Mouse (Mus musculus): ENCODE measurements around the gene Esrrg.

DNA sequence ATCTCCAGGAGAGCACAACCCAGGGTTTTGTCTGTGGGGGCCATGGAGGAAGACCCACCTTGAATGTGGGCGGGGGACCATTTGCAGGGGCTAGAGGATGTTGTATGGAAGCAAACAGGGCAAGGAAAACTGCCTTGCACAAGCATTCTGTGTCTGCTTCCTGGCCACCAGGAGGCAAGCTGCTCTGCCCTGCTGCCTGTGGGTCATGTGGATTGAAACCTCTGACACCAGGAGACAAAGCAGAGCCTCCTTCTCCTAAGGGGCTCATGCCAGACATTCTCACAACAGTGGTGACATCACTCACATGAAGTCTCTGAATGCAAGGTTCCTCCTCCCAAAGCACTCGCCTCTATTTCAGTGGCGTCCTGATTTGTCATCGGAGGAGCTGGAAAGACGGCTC, 234.1 kb downstream of the Esrrg start:
- TF ChIP-seq CTCF (IDR thresholded peaks at IDR 0.05; ENCODE audit: low read depth, low read length): no peak
- no peak for TF ChIP-seq POLR2AphosphoS5 (IDR thresholded peaks at IDR 0.05; ENCODE audit: insufficient replicate concordance, low read depth, low read length)
- TF ChIP-seq GATA1 (IDR thresholded peaks at IDR 0.05; ENCODE audit: borderline replicate concordance, low read length): no peak
- no peak for TF ChIP-seq TAL1 (conservative IDR thresholded peaks at IDR 0.05; ENCODE audit: low read depth, low read length)
- no peak for TF ChIP-seq GATA2 (IDR thresholded peaks at IDR 0.05; ENCODE audit: borderline replicate concordance, low read depth, low read length)
